Mouse (Mus musculus) urinary bladder, postnatal 10 days (tissue): ENCODE data around the gene Lpar6.

Source experiments
- DNase-seq: peaks from one replicate; pipeline ENCODE4 v3.0.0; 2022; ENCODE audit warnings: low spot score

The Lpar6 gene

DNA sequence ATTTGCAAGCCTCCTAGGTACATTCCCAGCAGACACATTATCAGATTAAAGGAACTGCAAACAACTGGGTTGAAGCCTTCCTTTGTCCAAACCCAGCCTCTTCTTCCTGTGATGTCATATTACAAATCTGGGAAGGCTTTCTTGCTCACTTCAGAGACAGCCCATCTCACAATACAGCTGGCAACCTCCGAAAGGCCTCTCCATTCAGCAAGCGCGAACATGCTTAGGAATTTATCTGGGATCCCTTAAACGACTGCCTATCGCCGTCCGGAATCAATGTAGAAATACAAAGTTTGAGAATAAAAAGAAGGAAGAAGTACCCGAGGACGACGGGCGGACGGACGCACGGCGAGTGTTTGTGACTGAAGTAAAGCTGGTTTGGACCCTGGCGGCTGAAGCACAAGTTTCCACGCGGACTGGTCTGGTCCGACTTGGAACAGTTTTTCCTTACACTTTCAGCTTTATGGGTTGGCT is at the start of gene Lpar6:
Gene Lpar6, plus strand, starts transcription at position 48 of the 474 bp plus-strand sequence.
- no peak for DNase-seq

DNA sequence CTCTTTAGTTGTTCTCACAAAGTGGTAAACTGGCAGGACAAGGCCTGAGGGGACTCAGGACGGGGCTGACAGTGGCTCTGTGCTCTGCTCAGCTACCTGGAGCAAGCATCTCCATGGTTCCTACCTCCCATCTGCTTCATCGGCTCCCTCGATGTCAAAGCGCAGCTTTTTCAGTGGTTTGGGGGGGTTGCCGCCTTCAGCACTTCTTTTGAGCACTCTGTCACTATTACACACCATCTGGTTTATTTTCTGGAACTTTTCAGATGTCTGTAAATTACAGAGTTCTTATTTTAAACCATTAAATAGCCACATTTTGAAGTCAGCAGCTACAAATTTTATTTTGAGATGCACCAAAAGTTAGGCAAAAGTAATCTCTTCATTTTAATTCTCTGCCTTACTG is 38.6 kb upstream of the Lpar6 start:
- DNase-seq = no peak

DNA sequence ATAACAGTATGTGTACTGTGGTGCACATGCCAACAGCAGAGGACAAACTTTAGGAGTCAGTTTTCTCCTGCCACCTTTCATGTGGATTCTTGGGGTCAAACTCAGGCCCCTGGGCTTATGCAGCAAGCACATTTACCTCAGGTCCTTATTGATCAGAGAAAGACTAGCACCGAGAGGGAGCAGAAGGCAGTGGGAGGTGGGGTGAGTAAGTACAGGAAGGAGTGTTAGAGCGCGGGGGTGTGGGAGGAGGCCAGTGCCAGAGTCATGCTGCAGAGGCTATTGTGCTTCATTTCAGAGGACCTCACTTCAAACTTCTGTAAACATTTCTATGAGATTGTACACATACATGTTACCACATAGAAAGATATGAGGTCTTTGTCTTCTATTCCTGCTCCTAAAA is 36.2 kb upstream of the Lpar6 start:
- no peak for DNase-seq

DNA sequence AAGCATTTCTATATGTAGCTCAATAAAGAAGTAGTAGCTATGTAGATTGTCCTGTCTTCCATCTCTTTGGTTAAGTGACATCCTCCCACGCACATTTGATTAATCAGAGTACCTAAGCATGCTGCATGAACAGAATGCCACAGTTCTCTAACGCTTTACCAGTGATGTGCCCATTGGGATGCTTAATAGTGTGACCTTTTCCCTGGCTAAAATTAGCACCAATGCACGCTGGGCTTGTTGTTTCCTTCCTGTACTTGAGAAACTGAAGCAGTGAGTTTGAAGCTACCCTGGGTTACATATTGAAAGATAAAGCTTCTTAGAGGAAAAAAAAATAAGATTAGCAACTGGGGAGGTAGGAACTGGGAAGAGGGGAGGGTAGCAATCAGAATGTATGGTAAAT is 33.7 kb upstream of the Lpar6 start:
- no peak for DNase-seq

DNA sequence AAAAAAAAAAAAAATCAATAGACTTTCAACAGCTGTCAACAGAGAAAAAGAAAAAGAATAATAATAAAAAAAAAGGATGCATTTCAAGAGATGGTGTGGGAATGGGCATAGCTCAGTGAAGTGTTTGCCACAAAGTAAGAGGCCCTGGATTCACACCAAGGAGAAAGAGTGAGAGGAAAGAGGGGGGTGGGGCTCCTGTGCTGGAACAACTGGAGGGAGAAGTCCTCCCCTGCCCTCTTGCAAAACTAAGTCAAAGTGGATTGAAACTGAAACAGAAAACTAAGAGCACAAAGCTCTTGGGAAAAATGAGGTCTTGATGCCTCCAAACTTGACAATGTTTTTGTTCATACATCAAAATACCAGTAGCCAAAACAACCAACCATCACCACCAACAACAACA is 28.4 kb upstream of the Lpar6 start:
- DNase-seq = no peak

DNA sequence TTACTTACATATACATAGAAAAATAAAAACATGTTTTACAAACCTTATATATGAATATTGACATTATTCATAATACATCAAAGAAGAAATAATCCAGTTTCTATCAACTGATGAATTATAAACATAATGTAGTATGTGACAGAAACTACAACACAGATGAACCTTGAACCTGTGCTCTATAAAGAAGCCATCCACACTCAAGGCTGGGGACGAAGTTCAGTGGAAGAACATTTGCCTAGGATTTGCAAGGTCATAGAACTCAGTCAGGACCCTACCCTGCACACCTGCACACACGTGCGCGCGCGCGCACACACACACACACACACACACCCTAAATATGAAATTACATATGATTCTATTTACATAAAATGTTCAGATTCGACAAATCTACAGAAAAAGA is 27.5 kb upstream of the Lpar6 start:
- no peak for DNase-seq

DNA sequence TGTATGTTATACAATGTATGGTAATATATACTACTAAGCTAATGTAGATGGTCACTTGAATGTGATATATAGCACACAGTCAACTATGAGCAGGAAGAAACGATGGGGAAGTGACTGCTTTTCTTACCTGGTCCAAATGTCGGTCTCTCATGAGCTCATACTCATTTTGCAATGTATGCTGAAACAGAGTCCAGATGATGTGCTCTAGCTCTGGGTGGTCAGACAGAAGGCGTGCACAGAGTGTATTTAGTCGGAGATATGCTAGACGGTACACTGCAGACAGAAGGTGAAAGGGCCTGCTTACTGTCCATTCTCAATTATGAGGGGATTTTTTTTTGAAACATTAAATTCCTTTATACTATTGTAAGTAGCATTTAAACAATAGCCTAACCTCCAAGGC is 26.2 kb upstream of the Lpar6 start:
- DNase-seq = no peak

DNA sequence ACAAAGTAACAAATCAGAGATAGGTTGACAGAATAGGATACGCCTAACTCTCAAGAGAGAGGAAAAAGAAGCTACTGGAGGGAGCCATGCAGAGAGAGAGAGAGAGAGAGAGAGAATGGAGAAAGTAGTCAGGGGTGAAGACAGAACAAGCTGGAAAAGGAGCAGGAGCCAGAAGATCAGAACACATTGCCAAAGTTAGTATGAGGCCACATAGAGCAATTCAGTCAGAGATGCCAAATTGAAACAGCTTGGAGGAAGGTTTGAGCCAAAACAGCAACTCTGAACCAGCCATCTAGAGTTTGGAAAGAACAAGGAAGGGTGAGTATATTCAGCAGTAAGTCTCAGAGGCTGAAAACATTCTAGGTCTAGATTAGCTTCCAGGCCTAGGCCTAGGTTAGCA is 20.6 kb upstream of the Lpar6 start:
- no peak for DNase-seq

DNA sequence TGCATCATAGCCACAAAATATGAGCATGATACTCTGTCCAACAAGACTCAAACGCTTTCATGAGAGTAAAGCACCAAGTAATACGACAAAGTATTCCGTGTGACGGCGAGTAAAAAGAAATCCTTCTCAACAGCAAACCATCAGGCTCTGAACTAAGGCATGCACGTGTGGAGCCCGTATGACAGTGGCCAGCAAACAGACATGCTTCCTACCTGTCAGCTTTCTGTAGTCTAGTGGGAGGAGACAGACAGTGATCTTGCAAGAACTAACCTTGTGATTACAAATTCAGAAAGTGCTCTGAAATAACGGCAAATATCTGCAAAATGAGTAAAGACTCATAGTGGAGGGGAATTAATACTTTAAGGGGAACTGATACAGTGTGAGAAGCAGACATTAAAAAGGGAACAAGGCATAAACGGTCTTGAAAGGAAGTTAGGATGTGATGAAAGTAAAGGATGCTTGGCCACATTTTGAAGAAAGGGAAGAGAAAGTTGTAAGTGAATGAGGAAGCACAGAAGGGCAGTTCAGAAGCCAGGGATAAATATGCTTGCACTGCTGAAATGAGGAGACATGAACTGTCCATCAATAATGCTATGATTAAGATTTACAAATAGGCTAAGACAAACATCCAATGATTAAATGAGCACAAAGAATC is 15.3 kb upstream of the Lpar6 start:
- no peak for DNase-seq

DNA sequence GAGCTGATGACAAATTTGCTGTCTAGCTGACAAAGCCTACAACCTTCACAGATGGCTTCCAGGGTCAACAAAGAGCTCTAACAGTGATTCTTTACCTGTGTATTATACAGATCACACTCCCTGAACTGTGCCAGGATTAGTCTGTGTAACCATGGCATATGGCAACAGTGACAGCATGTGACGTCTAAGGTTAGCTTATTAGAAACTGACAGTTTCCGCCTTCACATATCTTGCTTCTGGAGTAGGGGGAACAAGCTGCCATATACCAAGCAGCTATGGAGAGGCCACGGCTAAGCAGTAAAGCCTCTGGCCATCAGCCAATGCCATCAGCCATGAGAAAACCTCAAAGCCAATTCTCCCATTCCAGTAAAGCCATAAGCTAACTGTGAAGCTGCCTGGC is 11.3 kb upstream of the Lpar6 start:
- DNase-seq = no peak

DNA sequence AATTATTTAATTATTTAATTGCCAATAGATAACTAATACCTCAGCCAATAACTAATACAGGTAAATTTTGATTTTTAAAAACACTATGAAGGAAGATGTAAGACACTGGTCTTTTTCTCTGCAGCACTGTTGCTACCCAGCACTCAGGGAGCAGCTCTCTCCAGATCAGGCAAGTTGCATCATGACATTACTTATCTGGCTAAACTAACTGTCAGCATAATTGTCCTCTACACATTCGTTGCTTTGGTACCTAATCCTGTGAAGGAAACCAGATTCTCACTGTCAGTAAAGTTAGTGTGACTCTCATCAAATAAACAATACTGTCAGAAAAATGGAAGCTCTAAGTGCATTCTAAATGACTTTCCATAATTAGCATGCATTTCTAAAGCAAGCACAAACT is 10.8 kb upstream of the Lpar6 start:
- no peak for DNase-seq

DNA sequence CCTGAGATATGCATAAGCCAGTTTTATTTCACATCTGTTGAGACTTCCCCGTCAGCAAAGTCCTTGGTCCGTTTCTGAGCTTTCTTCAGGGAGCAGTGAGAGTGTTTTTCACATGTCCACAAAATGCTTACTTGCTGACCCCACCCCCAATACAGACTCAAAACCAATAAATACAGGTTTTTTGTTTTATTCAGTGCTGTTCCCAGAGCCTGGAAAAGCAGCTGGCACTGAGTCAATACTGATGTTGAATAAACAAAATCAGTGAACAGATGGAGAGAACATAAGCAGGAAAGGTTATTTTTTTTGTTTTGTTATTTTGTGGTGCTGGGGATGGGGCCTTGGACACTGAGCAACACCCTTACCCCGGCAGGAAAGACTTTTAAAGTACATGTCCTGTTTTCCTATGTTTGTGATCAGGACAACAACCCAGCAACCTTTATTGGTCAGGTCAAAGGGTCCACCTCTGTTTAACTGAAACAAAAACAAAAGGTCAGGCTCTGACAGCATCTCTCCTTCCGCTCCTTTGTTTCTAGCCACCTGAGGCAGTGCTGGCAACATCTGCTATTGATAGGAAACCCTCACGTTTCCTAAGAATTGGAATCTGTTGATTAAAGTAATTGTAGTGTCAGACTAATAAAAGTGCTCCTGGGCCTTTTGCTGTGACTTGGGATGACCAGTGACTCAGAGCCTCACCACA is 6.3 kb upstream of the Lpar6 start:
- DNase-seq = no peak

DNA sequence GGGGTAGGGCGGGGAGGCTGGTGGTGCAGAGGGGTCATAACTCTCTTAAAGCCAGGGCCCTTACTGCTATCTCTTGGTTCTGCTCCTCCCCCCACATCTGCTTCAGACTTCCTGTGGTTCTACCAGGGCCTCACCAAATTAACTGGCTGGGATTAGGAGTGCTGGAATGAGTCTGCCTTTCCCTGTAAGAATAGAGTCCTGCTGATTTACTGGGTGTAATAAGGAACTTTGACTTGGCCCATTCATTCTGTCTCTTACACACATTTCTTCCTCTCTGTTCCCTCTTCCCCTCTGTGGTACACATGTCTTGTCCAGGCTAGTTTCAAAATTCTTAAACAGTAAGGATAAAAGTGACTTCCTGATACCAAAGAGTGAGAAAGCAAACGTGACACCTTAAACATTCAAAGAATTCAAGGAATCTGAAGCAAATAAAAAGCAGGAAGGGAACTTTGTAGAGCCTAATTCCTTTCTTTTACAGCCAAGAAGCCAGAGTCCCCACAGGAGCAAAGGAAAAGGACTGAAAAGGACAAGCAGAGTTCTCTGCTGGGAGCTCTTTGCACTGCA is 3.1 kb upstream of the Lpar6 start:
- no peak for DNase-seq

DNA sequence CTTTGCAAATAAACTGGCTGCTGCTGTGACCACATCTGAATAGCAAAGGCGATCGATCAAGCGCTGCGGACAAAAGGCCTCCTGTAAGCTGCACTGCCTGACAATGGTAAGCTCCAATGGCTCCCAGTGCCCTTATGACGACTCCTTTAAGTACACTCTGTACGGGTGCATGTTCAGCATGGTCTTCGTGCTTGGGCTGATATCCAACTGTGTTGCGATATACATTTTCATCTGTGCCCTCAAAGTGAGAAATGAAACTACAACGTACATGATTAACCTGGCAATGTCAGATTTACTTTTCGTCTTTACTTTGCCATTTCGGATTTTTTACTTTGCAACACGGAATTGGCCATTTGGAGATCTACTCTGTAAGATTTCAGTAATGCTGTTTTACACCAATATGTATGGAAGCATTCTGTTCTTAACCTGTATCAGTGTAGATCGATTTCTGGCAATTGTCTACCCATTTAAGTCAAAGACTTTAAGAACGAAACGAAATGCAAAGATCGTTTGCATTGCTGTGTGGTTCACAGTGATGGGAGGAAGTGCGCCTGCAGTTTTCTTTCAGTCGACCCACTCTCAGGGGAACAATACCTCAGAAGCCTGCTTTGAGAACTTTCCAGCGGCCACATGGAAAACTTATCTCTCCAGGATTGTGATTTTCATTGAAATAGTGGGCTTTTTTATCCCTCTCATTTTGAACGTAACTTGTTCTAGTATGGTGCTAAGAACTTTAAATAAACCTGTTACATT is 979 bp downstream of the Lpar6 start:
- no peak for DNase-seq

DNA sequence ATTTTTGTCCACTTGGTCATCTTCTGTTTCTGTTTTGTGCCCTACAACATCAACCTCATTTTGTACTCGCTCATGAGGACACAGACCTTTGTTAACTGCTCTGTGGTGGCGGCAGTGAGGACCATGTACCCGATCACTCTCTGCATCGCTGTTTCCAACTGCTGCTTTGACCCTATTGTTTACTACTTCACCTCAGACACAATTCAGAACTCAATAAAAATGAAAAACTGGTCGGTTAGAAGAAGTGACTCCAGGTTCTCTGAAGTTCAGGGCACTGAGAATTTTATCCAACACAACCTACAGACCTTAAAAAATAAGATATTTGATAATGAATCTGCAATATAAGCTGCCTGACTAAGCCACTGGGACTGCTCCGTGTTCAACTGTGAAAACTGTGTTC is 1.6 kb downstream of the Lpar6 start:
- DNase-seq = no peak

DNA sequence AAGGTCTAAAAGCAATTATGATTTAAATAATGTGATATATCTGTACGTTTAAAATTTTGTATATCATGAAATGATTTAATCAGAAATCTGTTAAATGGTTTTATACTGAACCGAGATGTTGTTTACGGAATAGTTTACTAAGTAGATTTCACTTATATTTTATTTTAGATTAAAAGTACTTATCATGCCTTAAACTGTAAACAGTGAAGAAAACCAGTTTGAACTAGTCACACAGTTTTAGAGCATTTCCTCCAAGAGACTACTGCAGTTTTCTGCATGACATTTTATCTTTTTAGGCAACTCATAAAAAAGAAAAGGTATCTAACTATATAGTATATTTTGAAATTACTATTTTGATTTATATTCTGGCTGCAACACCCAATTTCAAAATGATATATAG is 2.2 kb downstream of the Lpar6 start:
- no peak for DNase-seq

DNA sequence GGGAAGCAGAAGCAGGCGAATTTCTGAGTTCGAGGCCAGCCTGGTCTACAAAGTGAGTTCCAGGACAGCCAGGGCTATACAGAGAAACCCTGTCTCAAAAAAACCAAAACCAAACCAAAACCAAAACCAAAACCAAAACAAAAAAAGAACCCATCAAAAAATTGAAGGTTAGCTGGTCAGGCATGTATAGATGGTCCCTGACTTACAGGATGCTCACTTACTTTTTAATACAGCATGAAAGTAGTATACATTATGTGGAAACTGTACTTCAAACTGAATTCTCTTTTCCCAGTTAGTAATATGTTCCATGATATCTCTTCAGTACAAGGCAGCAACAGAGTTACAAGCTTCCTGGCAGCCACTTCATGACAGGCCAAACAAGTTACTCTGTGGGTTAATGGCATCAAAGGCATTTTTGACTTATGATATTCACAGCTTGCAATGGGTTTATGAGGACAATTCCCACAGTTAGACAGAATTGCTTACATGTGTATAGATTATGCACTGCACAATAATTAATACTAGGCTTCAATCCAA is 6.4 kb downstream of the Lpar6 start:
- no peak for DNase-seq

DNA sequence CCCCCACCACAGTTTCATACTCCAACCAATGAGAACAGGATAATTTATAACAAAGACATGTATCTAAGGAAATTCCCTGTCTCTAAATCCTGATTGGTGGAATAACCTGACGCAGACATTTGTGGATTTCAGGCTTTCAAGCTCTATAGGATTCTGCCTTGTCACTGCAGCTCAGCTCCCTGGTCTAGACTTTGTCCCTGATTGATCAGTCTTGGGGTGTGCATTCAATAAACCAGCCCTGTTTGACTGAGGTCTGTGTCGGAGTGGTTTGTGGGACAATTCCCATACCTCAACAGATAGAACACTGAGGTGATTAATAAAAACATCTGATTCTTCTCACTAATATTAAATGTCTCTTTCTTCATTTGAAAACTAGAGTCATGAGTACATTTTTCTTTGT is 12.4 kb downstream of the Lpar6 start:
- DNase-seq = no peak

DNA sequence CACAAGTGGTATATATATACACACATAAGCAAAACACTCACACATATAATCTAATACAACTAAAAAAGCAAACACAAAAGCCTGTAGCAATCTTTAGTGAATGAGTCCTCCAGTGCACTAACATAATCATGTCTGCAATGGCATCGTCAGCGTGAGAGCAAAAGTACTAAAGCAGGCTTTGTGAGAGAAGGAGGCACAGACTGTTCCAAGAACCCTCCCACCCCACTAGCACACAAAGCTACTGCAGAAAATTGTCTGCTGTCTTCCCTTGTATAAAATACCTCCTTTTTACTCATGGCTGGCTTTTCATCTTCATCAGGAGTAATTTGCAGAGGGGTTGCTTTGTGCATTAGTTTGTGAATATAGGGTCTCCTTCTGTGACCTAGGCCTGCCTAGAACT is 14.6 kb downstream of the Lpar6 start:
- no peak for DNase-seq

DNA sequence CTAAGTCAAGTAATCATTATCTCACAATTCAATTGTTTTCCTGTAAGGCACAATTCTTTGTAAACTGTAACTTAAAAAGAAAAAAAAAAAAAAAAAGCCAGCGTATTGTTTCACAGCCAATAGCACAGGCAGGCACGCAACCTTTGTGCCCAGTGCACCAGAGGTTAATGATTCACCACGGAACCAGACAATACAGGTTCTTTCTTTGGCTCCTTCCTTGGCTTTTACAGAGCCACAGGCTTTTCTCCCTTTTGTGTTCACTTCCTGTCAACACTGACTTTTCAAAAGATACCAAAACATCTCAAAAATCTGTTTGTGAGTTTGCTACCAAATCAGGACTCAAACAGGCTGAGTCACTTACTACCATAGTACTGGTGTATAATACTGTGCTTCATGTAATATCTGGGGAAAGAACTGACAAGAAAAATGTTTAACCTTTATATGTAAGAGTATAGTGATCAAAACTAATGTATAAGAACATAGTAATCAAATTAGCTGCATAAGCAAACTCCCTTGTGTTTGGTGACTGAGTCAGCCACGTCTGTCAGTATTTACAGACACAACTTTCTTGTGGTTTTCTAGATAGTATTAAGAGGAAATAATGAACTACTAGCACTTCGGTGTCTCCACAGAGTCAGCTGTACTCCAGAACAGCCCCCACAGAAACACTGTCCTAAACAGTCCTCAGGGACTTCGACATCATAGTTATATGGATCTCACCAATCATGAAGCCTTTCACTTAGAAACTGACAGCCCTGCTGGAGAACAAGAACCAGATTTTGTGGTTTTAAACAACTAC is 16.0 kb downstream of the Lpar6 start:
- DNase-seq = no peak

DNA sequence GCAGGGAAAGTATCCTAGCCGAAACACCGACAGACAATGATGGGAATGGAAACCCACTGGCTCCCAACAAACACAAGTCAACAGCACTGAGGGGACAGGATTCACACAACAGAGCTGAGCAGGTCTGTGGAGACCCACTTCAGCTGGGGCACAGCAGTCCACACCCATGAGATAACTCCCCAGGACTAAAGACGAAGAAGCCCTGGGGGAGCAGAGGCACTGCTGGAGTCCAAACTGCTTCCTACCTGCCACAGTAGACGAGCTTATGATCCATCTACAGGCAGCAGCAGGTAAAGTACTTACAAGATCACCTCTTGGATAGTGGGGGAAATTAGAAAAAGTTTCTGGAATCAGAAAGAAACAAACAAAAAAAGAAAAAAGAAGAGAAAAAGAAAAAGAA is 16.7 kb downstream of the Lpar6 start:
- DNase-seq = no peak

DNA sequence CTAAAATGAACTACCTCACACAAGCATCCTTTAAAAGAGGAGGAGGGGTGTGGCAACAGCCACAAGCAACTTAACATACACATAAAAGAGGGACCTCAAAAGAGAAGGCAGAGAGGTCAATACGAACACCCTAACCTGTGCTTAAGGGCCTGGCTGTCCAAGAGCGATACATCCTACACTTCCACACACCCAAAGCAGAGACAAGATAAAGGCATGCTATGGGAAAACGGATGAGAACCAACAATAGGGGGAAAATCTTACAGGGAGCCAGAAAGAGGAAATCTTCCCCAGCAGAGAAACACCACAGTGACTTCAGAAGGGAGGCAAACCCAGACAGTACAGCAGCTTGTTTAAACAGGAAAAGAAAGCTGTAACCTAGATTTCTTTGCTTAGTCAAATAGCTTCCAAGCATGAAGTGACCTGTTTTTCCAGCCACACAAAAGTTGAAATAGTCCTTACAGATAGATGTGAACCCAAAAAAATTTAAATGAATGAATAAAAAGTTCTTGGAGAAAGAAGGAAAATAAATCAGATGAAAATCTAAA is 17.8 kb downstream of the Lpar6 start:
- DNase-seq = no peak
